Mouse (Mus musculus): ENCODE measurements at regions not wholly inside any gene's neighbourhood (a gene's known extent, or its start where the extent isn't known, plus 50 kb on each side); places are given as distances from the start of the nearest gene placed in this dataset.

DNA sequence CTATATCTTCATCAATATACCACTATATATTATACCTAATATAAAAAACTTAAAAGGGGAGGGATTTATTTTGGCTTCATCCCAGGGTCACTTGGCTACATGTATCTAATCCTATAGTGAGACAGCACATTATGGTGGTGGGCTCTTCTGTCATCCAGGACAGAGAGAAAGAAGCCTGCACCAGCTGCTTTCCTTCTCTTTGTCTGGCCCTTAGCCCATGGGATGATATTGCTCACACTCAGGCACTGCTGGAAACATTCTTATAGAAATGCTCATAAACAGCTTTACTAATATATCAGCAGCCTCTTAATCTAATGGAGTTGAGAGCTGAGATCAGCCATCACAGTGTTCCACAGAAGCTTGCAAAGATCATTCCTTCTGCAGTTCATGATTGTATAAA is 64.3 kb upstream of the Slc24a2 start:
- TF ChIP-seq CTCF (IDR thresholded peaks at IDR 0.05) (no peak), EP300 (IDR thresholded peaks at IDR 0.05) (no peak)
